Mouse (Mus musculus) heart, adult 2 months (tissue): ENCODE results near the gene Pdgfb. TPM values are rescaled to one million over a fixed set of nuclear protein-coding genes. Genes with fewer than 3 reads are reported as not detected.
A peak's percentile ranks its signal among the peaks of the same experiment; 100 is the strongest.

Experiments used
- DNase-seq, 2 experiments: peaks; one replicate each; pipeline ENCODE4 v3.0.0; 2021
- H3K27ac ChIP-seq: fragments of 200-600 bp; 2 replicates; pipeline ENCODE4 v1.8.1; 2022
- H3K27me3 ChIP-seq: fragments of 200-500 bp; 2 replicates; pipeline ENCODE4 v1.6.1; 2012; ENCODE audit warnings: mild to moderate bottlenecking, low read length, inconsistent platforms, mixed read lengths; ENCODE audit not compliant: control insufficient read depth, insufficient read depth
- H3K36me3 ChIP-seq: fragments of 200-500 bp; 2 replicates; pipeline ENCODE4 v1.6.1; 2012; ENCODE audit warnings: low read length, inconsistent platforms; ENCODE audit not compliant: control insufficient read depth, insufficient read depth
- H3K4me1 ChIP-seq: fragments of 200-500 bp; 2 replicates; pipeline ENCODE4 v1.6.1; 2011; ENCODE audit warnings: low read length; ENCODE audit not compliant: control insufficient read depth, insufficient read depth
- H3K4me3 ChIP-seq: fragments of 200-600 bp; 2 replicates; pipeline ENCODE4 v1.8.1; 2022
- H3K79me2 ChIP-seq: fragments of 200-500 bp; replicated peaks from 2 replicates; pipeline ENCODE4 v1.6.1; 2012; ENCODE audit warnings: mild to moderate bottlenecking, inconsistent platforms, low read length, moderate library complexity, mixed read lengths; ENCODE audit not compliant: control insufficient read depth, insufficient read depth
- H3K9ac ChIP-seq: fragments of 200-500 bp; 2 replicates; pipeline ENCODE4 v1.6.1; 2012; ENCODE audit warnings: low read depth, mild to moderate bottlenecking, control low read depth, inconsistent platforms, low read length, mixed read lengths
- CTCF ChIP-seq: fragments of 200-600 bp; IDR thresholded peaks from 2 replicates; pipeline ENCODE4 v1.8.1; 2022; ENCODE audit warnings: antibody characterized with exemption, mild to moderate bottlenecking, moderate library complexity
- EP300 ChIP-seq: fragments of 200-500 bp; IDR thresholded peaks from 2 replicates; pipeline ENCODE4 v1.6.1; 2011; ENCODE audit warnings: low read depth, low read length, control low read depth; ENCODE audit not compliant: insufficient read depth
- POLR2A ChIP-seq: fragments of 200-500 bp; IDR thresholded peaks from 2 replicates; pipeline ENCODE4 v1.6.1; 2011; ENCODE audit warnings: mild to moderate bottlenecking, low read depth, low read length, control low read depth; ENCODE audit not compliant: insufficient read depth
- WGBS: fragments of 180-500 bp; shearing (Covaris S2); methylation state at CpG from one replicate; pipeline ENCODE4 v1.1.7; 2018; 5-methylcytosine and 5-hydroxymethylcytosine counted together
- intact Hi-C: fragments of 180-260 bp; cut with DNase I; formaldehyde crosslinking; loops from one replicate; pipeline ENCODE4 v1.15.1; 2025
- microRNA-seq, 2 experiments: library from miRNA; unstranded; fragments of <30 nt; microRNA quantifications; one replicate each; pipeline ENCODE4 v1.2.0; 2021
- polyA plus RNA-seq: library from polyadenylated mRNA; depleted of rRNA; stranded (reverse); fragments of >200 nt; gene quantifications from 2 replicates; pipeline ENCODE4 v1.2.3, GENCODE M21; 2012; rRNA removed
- total RNA-seq, 2 experiments: library from RNA; stranded (reverse); gene quantifications; 2 replicates each; pipeline ENCODE4 v1.2.3; 2021

Gene Pdgfb
- total and polyA plus RNA-seq, 3 experiments, result 27.1 to 32.6 (median 27.3) TPM

GRCm38 (mm10) chr15:79950250-79951025 is 64.3 kb downstream of the Pdgfb start:
- Histone ChIP-seq H3K9ac (peak overlapping the region; percentile 31), H3K4me3 (peak overlapping the region; percentile 18; the same call in 1 of the 2 replicates), H3K79me2 (no peaks in the 10 kb centered on the region), H3K36me3 (no peaks in the 10 kb centered on the region), H3K4me1 (peaks cover 22% of the 10 kb centered on the region), H3K27ac (peak overlapping the region; percentile 80), H3K27me3 (no peaks in the 10 kb centered on the region)
- TF ChIP-seq POLR2A (no peak), EP300 (peak; percentile 83), CTCF (peak; percentile 87)
- intact Hi-C loops, result loop anchor here (1.0 to 2.0 kb wide), 2 partner anchors 60 to 101 kb away; no protein-coding TSS in a partner anchor
- WGBS, result 8% methylated on average over 24 of the region's 24 CpGs
- DNase-seq, result peak; percentile 76

GRCm38 (mm10) chr15:79947681-79948080 is 67.1 kb downstream of the Pdgfb start:
- H3K79me2 ChIP-seq, result no peaks in the 10 kb centered on the region
- WGBS, result 78% methylated on average over 6 of the region's 6 CpGs
- H3K4me3 ChIP-seq, result no peak overlapping the region
- no peak for DNase-seq
- intact Hi-C loops, result loop anchor here (10.0 kb wide), 2 partner anchors 277 to 307 kb away; partner anchors contain the start of gene Atf4
- H3K9ac ChIP-seq, result no peak overlapping the region
- H3K27me3 ChIP-seq, result no peaks in the 10 kb centered on the region
- H3K36me3 ChIP-seq, result no peaks in the 10 kb centered on the region
- TF ChIP-seq CTCF (peak; percentile 30), EP300 (no peak)
- no peak overlapping the region for H3K27ac ChIP-seq
- H3K4me1 ChIP-seq, result peaks cover 15% of the 10 kb centered on the region

- Histone ChIP-seq H3K9ac (no peak overlapping the region), H3K27ac (no peak overlapping the region), H3K27me3 (no peaks in the 10 kb centered on the region), H3K79me2 (no peaks in the 10 kb centered on the region), H3K4me3 (no peak overlapping the region), H3K36me3 (no peaks in the 10 kb centered on the region), H3K4me1 (peaks cover 14% of the 10 kb centered on the region)
- WGBS, result 78% methylated on average over 9 of the region's 9 CpGs
- peak; percentile 30 to 53 for DNase-seq
- TF ChIP-seq POLR2A (no peak), CTCF (peak; percentile 73), EP300 (no peak)
- intact Hi-C loops, result loop anchor here (1.0 to 10.0 kb wide), 3 partner anchors 134 to 308 kb away; partner anchors contain the start of gene Atf4
Measured at GRCm38 (mm10) chr15:79946790-79947189, 68.0 kb downstream of the Pdgfb start.

- Histone ChIP-seq H3K27me3 (no peaks in the 10 kb centered on the region), H3K4me1 (peaks cover 8% of the 10 kb centered on the region), H3K79me2 (no peaks in the 10 kb centered on the region), H3K9ac (no peak overlapping the region), H3K4me3 (no peak overlapping the region), H3K27ac (no peak overlapping the region), H3K36me3 (no peaks in the 10 kb centered on the region)
- DNase-seq, result peak; percentile 86 to 92
- TF ChIP-seq EP300 (peak; percentile 100), CTCF (no peak; the same call in none of the 2 replicates)
- intact Hi-C loops, result loop anchor here (1.0 to 10.0 kb wide), 3 partner anchors 134 to 309 kb away; partner anchors contain the start of gene Atf4
- 7% methylated on average over 4 of the region's 4 CpGs for WGBS
Measured at GRCm38 (mm10) chr15:79946022-79946421, 68.8 kb downstream of the Pdgfb start.

Small RNA genes lying within 50 kb of the gene (microRNA-seq; reads per million reads assigned to microRNA genes)
- gene Mir7213, result 6.2 to 12.7 reads per million in 2 experiments

Other genes with a start within 250 kb of the Pdgfb start
- gene Dnal4, start 237.1 kb downstream of the Pdgfb start, total RNA-seq, result 10 to 100 TPM; 19.3 to 21.7 TPM
- gene Dnal4, start 237.1 kb downstream of the Pdgfb start, polyA plus RNA-seq, result 43.0 and 46.8 TPM in 2 replicates
- 1 to 10 TPM; 1.5 to 1.7 TPM for gene Nptxr, start 210.2 kb downstream of the Pdgfb start, total RNA-seq
- gene Nptxr, start 210.2 kb downstream of the Pdgfb start, polyA plus RNA-seq, result 1.3 and 1.6 TPM in 2 replicates
- under 1 TPM; 0.29 to 0.30 TPM for gene Npcd, start 180.7 kb downstream of the Pdgfb start, total RNA-seq
- gene Npcd, start 180.7 kb downstream of the Pdgfb start, polyA plus RNA-seq, result 0.31 TPM in 1 of 2 replicates, not detected in the other
- 10 to 100 TPM; 21.1 to 21.3 TPM for gene Cbx6, start 180.3 kb downstream of the Pdgfb start, total RNA-seq
- 22.9 and 24.1 TPM in 2 replicates for gene Cbx6, start 180.3 kb downstream of the Pdgfb start, polyA plus RNA-seq
- gene Apobec3, start 123.3 kb downstream of the Pdgfb start, total RNA-seq, result 1 to 10 TPM; 6.8 to 7.1 TPM
- gene Apobec3, start 123.3 kb downstream of the Pdgfb start, polyA plus RNA-seq, result 13.9 and 16.3 TPM in 2 replicates
- 10 to 100 TPM; 18.9 to 21.7 TPM for gene Cbx7, start 43.9 kb downstream of the Pdgfb start, total RNA-seq
- 21.4 and 31.6 TPM in 2 replicates for gene Cbx7, start 43.9 kb downstream of the Pdgfb start, polyA plus RNA-seq
- gene Syngr1, start 76.4 kb upstream of the Pdgfb start, total RNA-seq, result 10 to 100 TPM; 69.6 to 95.0 TPM
- 247 and 250 TPM in 2 replicates for gene Syngr1, start 76.4 kb upstream of the Pdgfb start, polyA plus RNA-seq
- 100 to 1,000 TPM; 137 to 150 TPM for gene Rpl3, start 76.9 kb upstream of the Pdgfb start, total RNA-seq
- 201 and 230 TPM in 2 replicates for gene Rpl3, start 76.9 kb upstream of the Pdgfb start, polyA plus RNA-seq
- 10 to 100 TPM; 17.8 to 24.5 TPM for gene Tab1, start 118.2 kb upstream of the Pdgfb start, total RNA-seq
- 24.1 and 29.3 TPM in 2 replicates for gene Tab1, start 118.2 kb upstream of the Pdgfb start, polyA plus RNA-seq
- 1 to 10 TPM; 2.3 to 3.5 TPM for gene Mgat3, start 158.7 kb upstream of the Pdgfb start, total RNA-seq
- 4.9 and 5.5 TPM in 2 replicates for gene Mgat3, start 158.7 kb upstream of the Pdgfb start, polyA plus RNA-seq
- gene Mief1, start 219.0 kb upstream of the Pdgfb start, total RNA-seq, result 10 to 100 TPM; 27.0 to 29.5 TPM
- 12.2 and 17.3 TPM in 2 replicates for gene Mief1, start 219.0 kb upstream of the Pdgfb start, polyA plus RNA-seq
- gene AC140267.1, start 220.9 kb upstream of the Pdgfb start, total RNA-seq, result 10 to 100 TPM; 10.3 to 29.5 TPM
- gene AC140267.1, start 220.9 kb upstream of the Pdgfb start, polyA plus RNA-seq, result not detected in 2 replicates
- 10 to 100 TPM; 69.6 to 78.5 TPM for gene Atf4, start 240.2 kb upstream of the Pdgfb start, total RNA-seq
- 65.6 and 108 TPM in 2 replicates for gene Atf4, start 240.2 kb upstream of the Pdgfb start, polyA plus RNA-seq
- gene Rps19bp1, start 249.3 kb upstream of the Pdgfb start, total RNA-seq, result 10 to 100 TPM; 15.6 to 16.4 TPM
- 12.2 and 12.7 TPM in 2 replicates for gene Rps19bp1, start 249.3 kb upstream of the Pdgfb start, polyA plus RNA-seq